Mouse (Mus musculus) hindbrain, embryonic 14.5 days (tissue): Measurements from ENCODE around the gene Gne. TPM values are rescaled to one million over a fixed set of nuclear protein-coding genes. Genes with fewer than 3 reads are reported as not detected.

Experiments
- ATAC-seq: fragments of 200-750 bp; cut with Nextera tagmentation; 2 replicates; pipeline ENCODE4 v1.8.0; 2017; ENCODE audit warnings: moderate number of reproducible peaks, mild to moderate bottlenecking, moderate TSS enrichment, moderate library complexity; ENCODE audit not compliant: low FRiP score
- DNase-seq: peaks from one replicate; pipeline ENCODE4 v3.0.0-alpha.2; 2015; ENCODE audit warnings: low spot score
- H3K27ac ChIP-seq: fragments of 300-500 bp; sonication (generic); 2 replicates; pipeline ENCODE4 v1.5.1; 2014; ENCODE audit warnings: mild to moderate bottlenecking, moderate library complexity
- H3K27me3 ChIP-seq: fragments of 300-500 bp; sonication (generic); 2 replicates; pipeline ENCODE4 v1.6.1; 2014; ENCODE audit warnings: mild to moderate bottlenecking, low read length, mixed read lengths; ENCODE audit not compliant: control insufficient read depth, insufficient read depth
- H3K36me3 ChIP-seq: fragments of 300-500 bp; sonication (generic); replicated peaks from 2 replicates; pipeline ENCODE4 v1.6.1; 2014; ENCODE audit not compliant: control insufficient read depth, insufficient read depth
- H3K4me1 ChIP-seq: fragments of 300-500 bp; sonication (generic); replicated peaks from 2 replicates; pipeline ENCODE4 v1.6.1; 2014; ENCODE audit warnings: antibody characterized with exemption, low read length, mixed read lengths; ENCODE audit not compliant: control insufficient read depth, insufficient read depth
- H3K4me2 ChIP-seq: fragments of 300-500 bp; sonication (generic); replicated peaks from 2 replicates; pipeline ENCODE4 v1.6.1; 2014; ENCODE audit warnings: mild to moderate bottlenecking, moderate library complexity
- H3K4me3 ChIP-seq: fragments of 300-500 bp; sonication (generic); replicated peaks from 2 replicates; pipeline ENCODE4 v1.5.1; 2014; ENCODE audit warnings: mild to moderate bottlenecking, low read length
- H3K9ac ChIP-seq: fragments of 300-500 bp; sonication (generic); 2 replicates; pipeline ENCODE4 v1.6.1; 2014
- H3K9me3 ChIP-seq: fragments of 300-500 bp; sonication (generic); 2 replicates; pipeline ENCODE4 v1.6.1; 2016; ENCODE audit warnings: low read length; ENCODE audit not compliant: control insufficient read depth
- WGBS: fragments of 180-500 bp; shearing (Covaris S2); extraction: QIAGEN DNeasy Blood & Tissue Kit; methylation state at CpG from one replicate; pipeline ENCODE4 v1.1.7; 2014; 5-methylcytosine and 5-hydroxymethylcytosine counted together
- polyA plus RNA-seq: library from polyadenylated mRNA; unstranded; fragments of >200 nt; fragmentation: Nextera tagmentation; extraction: Ambion mirVana; gene quantifications from 2 replicates; pipeline ENCODE4 v1.2.1, GENCODE M21; 2014

Gene Gne
- polyA plus RNA-seq, 1 experiment from 2014 or later, result 32.1 TPM

GRCm38 (mm10) chr4:44078358-44078933 lies 5.5 kb downstream of the Gne start:
- Histone ChIP-seq H3K4me1 (0 out of 2 replicates have a peak, but pooled peaks cover under 1% of the 10 kb centered on the region), H3K4me3 (no peak overlapping the region), H3K27ac (no peak overlapping the region), H3K4me2 (no peak overlapping the region), H3K9me3 (no peaks in the 10 kb centered on the region), H3K27me3 (no peaks in the 10 kb centered on the region), H3K9ac (no peak overlapping the region), H3K36me3 (no peaks in the 10 kb centered on the region)
- ATAC-seq (no peak), DNase-seq (no peak)
- WGBS, result 91% methylated on average over 7 of the region's 7 CpGs

- Histone ChIP-seq H3K4me3 (no peak overlapping the region), H3K27ac (no peak overlapping the region), H3K9ac (no peak overlapping the region), H3K27me3 (no peaks in the 10 kb centered on the region), H3K9me3 (no peaks in the 10 kb centered on the region), H3K4me2 (no peak overlapping the region), H3K36me3 (no peaks in the 10 kb centered on the region), H3K4me1 (peaks cover 19% of the 10 kb centered on the region)
- ATAC-seq (no peak), DNase-seq (no peak)
- 79% methylated on average over 4 of the region's 4 CpGs for WGBS
These were observed 9.6 kb downstream of the Gne start for GRCm38 (mm10) chr4:44074422-44074821.

- ATAC-seq, result no peak
- no peak overlapping the region for H3K4me3 ChIP-seq
- DNase-seq, result no peak
- H3K27me3 ChIP-seq, result no peaks in the 10 kb centered on the region
- WGBS, result 89% methylated on average over 3 of the region's 3 CpGs
- H3K4me2 ChIP-seq, result no peak overlapping the region
- no peak overlapping the region for H3K9ac ChIP-seq
- H3K36me3 ChIP-seq, result no peaks in the 10 kb centered on the region
- H3K9me3 ChIP-seq, result no peaks in the 10 kb centered on the region
- peaks cover 19% of the 10 kb centered on the region for H3K4me1 ChIP-seq
- no peak overlapping the region for H3K27ac ChIP-seq
These were observed 10.2 kb downstream of the Gne start for GRCm38 (mm10) chr4:44073799-44074198.

- Histone ChIP-seq H3K27ac (peak overlapping the region; percentile 78), H3K9ac (peak overlapping the region; percentile 83), H3K4me2 (peak overlapping the region; percentile 61), H3K36me3 (no peaks in the 10 kb centered on the region), H3K4me3 (peak overlapping the region; percentile 80), H3K27me3 (no peaks in the 10 kb centered on the region), H3K9me3 (no peaks in the 10 kb centered on the region), H3K4me1 (peaks cover 19% of the 10 kb centered on the region)
- ATAC-seq (peak; percentile 68), DNase-seq (peak; percentile 32)
- WGBS, result 12% methylated on average over 9 of the region's 9 CpGs
These were observed 11.0 kb downstream of the Gne start for GRCm38 (mm10) chr4:44072873-44073441.

GRCm38 (mm10) chr4:44072146-44072872 lies 11.7 kb downstream of the Gne start:
- WGBS, result under 1% methylated on average over 63 of the region's 70 CpGs
- Histone ChIP-seq H3K4me1 (peaks cover 19% of the 10 kb centered on the region), H3K27me3 (no peaks in the 10 kb centered on the region), H3K27ac (peak overlapping the region; percentile 78), H3K9ac (peak overlapping the region; percentile 83), H3K4me3 (peak overlapping the region; percentile 80), H3K4me2 (peak overlapping the region; percentile 61), H3K9me3 (no peaks in the 10 kb centered on the region), H3K36me3 (no peaks in the 10 kb centered on the region)
- ATAC-seq (peak; percentile 97), DNase-seq (peak; percentile 91)

GRCm38 (mm10) chr4:44071741-44072145 lies 12.2 kb downstream of the Gne start:
- peak overlapping the region; percentile 61 for H3K4me2 ChIP-seq
- WGBS, result 10% methylated on average over 11 of the region's 11 CpGs
- peak overlapping the region; percentile 78; the same call in 1 of the 2 replicates for H3K27ac ChIP-seq
- peak overlapping the region; percentile 83 for H3K9ac ChIP-seq
- H3K9me3 ChIP-seq, result no peaks in the 10 kb centered on the region
- no peaks in the 10 kb centered on the region for H3K36me3 ChIP-seq
- peak overlapping the region; percentile 80 for H3K4me3 ChIP-seq
- ATAC-seq (no peak), DNase-seq (no peak)
- H3K4me1 ChIP-seq, result peaks cover 19% of the 10 kb centered on the region
- no peaks in the 10 kb centered on the region for H3K27me3 ChIP-seq

GRCm38 (mm10) chr4:44070641-44071040 lies 13.3 kb downstream of the Gne start:
- DNase-seq (no peak), ATAC-seq (no peak)
- Histone ChIP-seq H3K36me3 (no peaks in the 10 kb centered on the region), H3K4me2 (peak overlapping the region; percentile 61), H3K4me3 (no peak overlapping the region), H3K9ac (peak overlapping the region; percentile 83; the same call in 1 of the 2 replicates), H3K27ac (no peak overlapping the region), H3K9me3 (no peaks in the 10 kb centered on the region), H3K27me3 (no peaks in the 10 kb centered on the region), H3K4me1 (peaks cover 19% of the 10 kb centered on the region)
- 49% methylated on average over 4 of the region's 4 CpGs for WGBS

- Histone ChIP-seq H3K9me3 (no peaks in the 10 kb centered on the region), H3K27me3 (no peaks in the 10 kb centered on the region), H3K36me3 (no peaks in the 10 kb centered on the region), H3K27ac (no peak overlapping the region), H3K4me1 (peaks cover 19% of the 10 kb centered on the region), H3K4me2 (no peak overlapping the region), H3K4me3 (no peak overlapping the region), H3K9ac (no peak overlapping the region)
- no peak for DNase-seq
- no peak for ATAC-seq
- WGBS, result 94% methylated on average over 4 of the region's 4 CpGs
These were observed 14.6 kb downstream of the Gne start for GRCm38 (mm10) chr4:44069411-44069810.

- Histone ChIP-seq H3K4me2 (no peak overlapping the region), H3K4me3 (no peak overlapping the region), H3K9ac (no peak overlapping the region), H3K27me3 (no peaks in the 10 kb centered on the region), H3K9me3 (no peaks in the 10 kb centered on the region), H3K36me3 (no peaks in the 10 kb centered on the region), H3K27ac (no peak overlapping the region), H3K4me1 (peaks cover 19% of the 10 kb centered on the region)
- WGBS, result 27% methylated on average over 9 of the region's 9 CpGs
- ATAC-seq, result no peak
- no peak for DNase-seq
These were observed 15.2 kb downstream of the Gne start for GRCm38 (mm10) chr4:44068736-44069135.
